Mouse (Mus musculus): Measurements from ENCODE around the gene Obsl1. TPM values are rescaled to one million over a fixed set of nuclear protein-coding genes. Genes with fewer than 3 reads are reported as not detected.
A peak's percentile ranks its signal among the peaks of the same experiment; 100 is the strongest.

The Obsl1 gene
- polyA plus RNA-seq, 1 experiment from 2014 or later, result 6.3 TPM

GRCm38 (mm10) chr1:75480036-75480435 lies 26.2 kb downstream of the Obsl1 start:
- no peak overlapping the region for H3K27ac ChIP-seq (ENCODE audit: low read length)
- H3K4me3 ChIP-seq (ENCODE audit: low read depth, low read length), result no peak overlapping the region
- 22% methylated on average over 13 of the region's 13 CpGs for WGBS (ENCODE audit: insufficient replicate concordance)
- H3K4me2 ChIP-seq (ENCODE audit: low read depth, low read length), result peak overlapping the region; percentile 93
- H3K36me3 ChIP-seq (ENCODE audit: control insufficient read depth, insufficient read depth), result no peaks in the 10 kb centered on the region
- H3K27me3 ChIP-seq (ENCODE audit: control insufficient read depth, insufficient read depth, low read depth, low read length), result peaks cover 81% of the 10 kb centered on the region
- H3K9ac ChIP-seq (ENCODE audit: low read depth, low read length), result no peak overlapping the region
- ATAC-seq (ENCODE audit: low read depth), result no peak
- peaks cover 10% of the 10 kb centered on the region for H3K4me1 ChIP-seq (ENCODE audit: control insufficient read depth, low read depth, low read length)
- no peaks in the 10 kb centered on the region for H3K9me3 ChIP-seq (replicated peaks; ENCODE audit: control insufficient read depth, low read length)

- 4% methylated on average over 21 of the region's 24 CpGs for WGBS (ENCODE audit: insufficient replicate concordance)
- H3K27me3 ChIP-seq (ENCODE audit: control insufficient read depth, insufficient read depth, low read depth, low read length), result peaks cover 77% of the 10 kb centered on the region
- ATAC-seq (ENCODE audit: low read depth), result no peak
Observed at GRCm38 (mm10) chr1:75479635-75479989, 26.6 kb downstream of the Obsl1 start.

GRCm38 (mm10) chr1:75478916-75479634 lies 27.2 kb downstream of the Obsl1 start, which contains the start of the genes Chpf and Tmem198:
Chpf (minus strand) TSS chr1:75479307.
Tmem198 (plus strand) TSS chr1:75479532.
- Histone ChIP-seq H3K9ac (ENCODE audit: low read depth, low read length) (peak within 1 kb of the TSS; percentile 56), H3K27ac (ENCODE audit: low read length) (peak within 1 kb of the TSS; percentile 24; the same call in 1 of the 2 replicates), H3K4me2 (ENCODE audit: low read depth, low read length) (peak within 1 kb of the TSS; percentile 93), H3K36me3 (ENCODE audit: control insufficient read depth, insufficient read depth) (no peaks in the 10 kb centered on the region), H3K9me3 (replicated peaks; ENCODE audit: control insufficient read depth, low read length) (no peaks in the 10 kb centered on the region), H3K4me1 (ENCODE audit: control insufficient read depth, low read depth, low read length) (peaks cover 10% of the 10 kb centered on the region), H3K4me3 (ENCODE audit: low read depth, low read length) (peak within 1 kb of the TSS; percentile 73), H3K27me3 (ENCODE audit: control insufficient read depth, insufficient read depth, low read depth, low read length) (peaks cover 72% of the 10 kb centered on the region)
- ATAC-seq (ENCODE audit: low read depth), result peak; percentile 86
- under 1% methylated on average over 71 of the region's 76 CpGs for WGBS (ENCODE audit: insufficient replicate concordance)

More at GRCm38 (mm10) chr1:75479635-75479989, 26.6 kb downstream of the Obsl1 start:
- Histone ChIP-seq H3K36me3 (ENCODE audit: control insufficient read depth, insufficient read depth) (no peaks in the 10 kb centered on the region), H3K9me3 (replicated peaks; ENCODE audit: control insufficient read depth, low read length) (no peaks in the 10 kb centered on the region), H3K4me3 (ENCODE audit: low read depth, low read length) (peak overlapping the region; percentile 73), H3K4me2 (ENCODE audit: low read depth, low read length) (peak overlapping the region; percentile 93), H3K4me1 (ENCODE audit: control insufficient read depth, low read depth, low read length) (peaks cover 10% of the 10 kb centered on the region), H3K27ac (ENCODE audit: low read length) (no peak overlapping the region), H3K9ac (ENCODE audit: low read depth, low read length) (no peak overlapping the region)

- Histone ChIP-seq H3K4me1 (ENCODE audit: control insufficient read depth, low read depth, low read length) (peaks cover 10% of the 10 kb centered on the region), H3K4me2 (ENCODE audit: low read depth, low read length) (peak overlapping the region; percentile 93), H3K9me3 (replicated peaks; ENCODE audit: control insufficient read depth, low read length) (no peaks in the 10 kb centered on the region), H3K27ac (ENCODE audit: low read length) (no peak overlapping the region), H3K27me3 (ENCODE audit: control insufficient read depth, insufficient read depth, low read depth, low read length) (peaks cover 69% of the 10 kb centered on the region), H3K36me3 (ENCODE audit: control insufficient read depth, insufficient read depth) (no peaks in the 10 kb centered on the region), H3K9ac (ENCODE audit: low read depth, low read length) (peak overlapping the region; percentile 56), H3K4me3 (ENCODE audit: low read depth, low read length) (peak overlapping the region; percentile 73)
- ATAC-seq (ENCODE audit: low read depth), result 0 out of 2 replicates have a peak, but pooled peaks have one; percentile 1
- WGBS (ENCODE audit: insufficient replicate concordance), result 1% methylated on average over 20 of the region's 25 CpGs
Observed at GRCm38 (mm10) chr1:75478497-75478896, 27.8 kb downstream of the Obsl1 start.

- Histone ChIP-seq H3K9me3 (replicated peaks; ENCODE audit: control insufficient read depth, low read length) (no peaks in the 10 kb centered on the region), H3K4me1 (ENCODE audit: control insufficient read depth, low read depth, low read length) (peaks cover 10% of the 10 kb centered on the region), H3K9ac (ENCODE audit: low read depth, low read length) (no peak overlapping the region), H3K36me3 (ENCODE audit: control insufficient read depth, insufficient read depth) (no peaks in the 10 kb centered on the region), H3K27ac (ENCODE audit: low read length) (no peak overlapping the region), H3K4me2 (ENCODE audit: low read depth, low read length) (peak overlapping the region; percentile 93), H3K4me3 (ENCODE audit: low read depth, low read length) (peak overlapping the region; percentile 73; the same call in 1 of the 2 replicates), H3K27me3 (ENCODE audit: control insufficient read depth, insufficient read depth, low read depth, low read length) (peaks cover 65% of the 10 kb centered on the region)
- ATAC-seq (ENCODE audit: low read depth), result no peak
- WGBS (ENCODE audit: insufficient replicate concordance), result 28% methylated on average over 3 of the region's 3 CpGs
Observed at GRCm38 (mm10) chr1:75477966-75478290, 28.3 kb downstream of the Obsl1 start.

GRCm38 (mm10) chr1:75477264-75477965 lies 28.8 kb downstream of the Obsl1 start:
- Histone ChIP-seq H3K27ac (ENCODE audit: low read length) (no peak overlapping the region), H3K4me2 (ENCODE audit: low read depth, low read length) (peak overlapping the region; percentile 30), H3K9me3 (replicated peaks; ENCODE audit: control insufficient read depth, low read length) (no peaks in the 10 kb centered on the region), H3K4me3 (ENCODE audit: low read depth, low read length) (0 out of 2 replicates have a peak overlapping the region, but pooled peaks have one; percentile 1), H3K9ac (ENCODE audit: low read depth, low read length) (no peak overlapping the region), H3K27me3 (ENCODE audit: control insufficient read depth, insufficient read depth, low read depth, low read length) (peaks cover 60% of the 10 kb centered on the region), H3K4me1 (ENCODE audit: control insufficient read depth, low read depth, low read length) (peaks cover 10% of the 10 kb centered on the region), H3K36me3 (ENCODE audit: control insufficient read depth, insufficient read depth) (no peaks in the 10 kb centered on the region)
- no peak for ATAC-seq (ENCODE audit: low read depth)
- WGBS (ENCODE audit: insufficient replicate concordance), result 9% methylated on average over 35 of the region's 35 CpGs

- no peaks in the 10 kb centered on the region for H3K9me3 ChIP-seq (replicated peaks; ENCODE audit: control insufficient read depth, low read length)
- 91% methylated on average over 11 of the region's 11 CpGs for WGBS (ENCODE audit: insufficient replicate concordance)
- no peak overlapping the region for H3K27ac ChIP-seq (ENCODE audit: low read length)
- no peak for ATAC-seq (ENCODE audit: low read depth)
- no peak overlapping the region for H3K4me2 ChIP-seq (ENCODE audit: low read depth, low read length)
- H3K9ac ChIP-seq (ENCODE audit: low read depth, low read length), result no peak overlapping the region
- peaks cover 50% of the 10 kb centered on the region for H3K27me3 ChIP-seq (ENCODE audit: control insufficient read depth, insufficient read depth, low read depth, low read length)
- no peak overlapping the region for H3K4me3 ChIP-seq (ENCODE audit: low read depth, low read length)
- H3K4me1 ChIP-seq (ENCODE audit: control insufficient read depth, low read depth, low read length), result peaks cover 10% of the 10 kb centered on the region
- H3K36me3 ChIP-seq (ENCODE audit: control insufficient read depth, insufficient read depth), result no peaks in the 10 kb centered on the region
Observed at GRCm38 (mm10) chr1:75476441-75476840, 29.8 kb downstream of the Obsl1 start.

- Histone ChIP-seq H3K9me3 (replicated peaks; ENCODE audit: control insufficient read depth, low read length) (no peaks in the 10 kb centered on the region), H3K36me3 (ENCODE audit: control insufficient read depth, insufficient read depth) (no peaks in the 10 kb centered on the region), H3K4me1 (ENCODE audit: control insufficient read depth, low read depth, low read length) (peaks cover 10% of the 10 kb centered on the region), H3K27ac (ENCODE audit: low read length) (no peak overlapping the region), H3K4me2 (ENCODE audit: low read depth, low read length) (no peak overlapping the region), H3K9ac (ENCODE audit: low read depth, low read length) (no peak overlapping the region), H3K4me3 (ENCODE audit: low read depth, low read length) (no peak overlapping the region), H3K27me3 (ENCODE audit: control insufficient read depth, insufficient read depth, low read depth, low read length) (peaks cover 33% of the 10 kb centered on the region)
- WGBS (ENCODE audit: insufficient replicate concordance), result 63% methylated on average over 17 of the region's 17 CpGs
- no peak for ATAC-seq (ENCODE audit: low read depth)
Observed at GRCm38 (mm10) chr1:75469287-75469825, 36.9 kb downstream of the Obsl1 start.
